Mouse (Mus musculus): Measurements from ENCODE around the gene Mks1. TPM values are rescaled to one million over a fixed set of nuclear protein-coding genes. Genes with fewer than 3 reads are reported as not detected.

Mks1 gene
- total and polyA plus RNA-seq, 2 experiments from 2014 or later, result 10.5 to 16.0 TPM

DNA sequence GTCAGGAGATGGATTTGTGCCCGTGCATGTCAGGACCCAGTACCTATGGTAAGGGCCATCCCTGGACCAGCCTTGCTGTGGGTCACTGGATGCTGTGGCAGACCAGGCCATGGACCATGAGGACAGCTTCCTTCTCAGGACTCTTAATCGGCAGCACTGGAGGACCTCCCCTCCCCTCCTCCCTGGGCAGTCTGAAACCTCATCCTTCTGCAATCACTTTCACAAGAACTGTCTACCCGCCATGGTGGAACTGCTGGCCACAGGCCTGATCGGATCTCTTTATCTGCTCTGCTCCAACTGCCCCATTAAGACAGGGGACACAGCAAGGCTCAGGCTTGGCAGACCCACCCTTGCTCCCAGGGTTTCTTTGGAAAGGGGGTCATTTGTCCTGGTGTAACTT, 28.7 kb downstream of the Mks1 start:
- DNase-seq (ENCODE audit: low spot score) (no peak), ATAC-seq (ENCODE audit: low FRiP score) (no peak)
- Histone ChIP-seq H3K4me1 (ENCODE audit: insufficient read depth, low read length) (no peaks in the 10 kb centered on the region), H3K4me2 (ENCODE audit: low read depth, low read length, poor library complexity, severe bottlenecking) (no peak overlapping the region), H3K9me3 (ENCODE audit: low read length) (no peaks in the 10 kb centered on the region), H3K9ac (replicated peaks; ENCODE audit: low read length, poor library complexity, severe bottlenecking) (no peak overlapping the region), H3K27me3 (ENCODE audit: insufficient read depth, low read length) (no peaks in the 10 kb centered on the region), H3K4me3 (ENCODE audit: low read depth, low read length) (no peak overlapping the region), H3K36me3 (ENCODE audit: insufficient read depth, low read length) (no peaks in the 10 kb centered on the region), H3K27ac (ENCODE audit: low read depth, low read length) (no peak overlapping the region)
- no peak for TF ChIP-seq CTCF (IDR thresholded peaks at IDR 0.05)
- 73% methylated on average over 4 of the region's 4 CpGs for WGBS

DNA sequence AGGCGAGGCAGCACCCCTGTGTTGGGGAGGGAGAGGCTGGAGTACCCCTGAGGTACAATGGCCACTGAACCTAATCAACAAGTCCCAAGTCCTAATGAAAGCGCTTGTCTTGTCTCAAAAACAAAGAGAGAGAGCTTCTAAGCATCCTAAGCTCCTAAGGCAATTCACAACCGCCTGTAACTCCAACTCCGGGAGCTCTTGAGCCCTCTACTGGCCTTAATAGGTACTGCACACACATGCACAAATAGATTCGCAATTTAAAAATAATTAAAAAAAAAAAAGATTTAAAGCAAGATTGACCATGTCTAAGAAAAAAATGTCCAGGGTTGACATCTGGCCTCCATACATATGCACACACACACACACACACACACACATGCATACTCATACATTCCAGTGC, 30.5 kb downstream of the Mks1 start:
- Histone ChIP-seq H3K9me3 (ENCODE audit: low read length) (no peaks in the 10 kb centered on the region), H3K36me3 (ENCODE audit: insufficient read depth, low read length) (no peaks in the 10 kb centered on the region), H3K27me3 (ENCODE audit: insufficient read depth, low read length) (no peaks in the 10 kb centered on the region), H3K4me3 (ENCODE audit: low read depth, low read length) (no peak overlapping the region), H3K4me1 (ENCODE audit: insufficient read depth, low read length) (no peaks in the 10 kb centered on the region), H3K4me2 (ENCODE audit: low read depth, low read length, poor library complexity, severe bottlenecking) (no peak overlapping the region), H3K9ac (replicated peaks; ENCODE audit: low read length, poor library complexity, severe bottlenecking) (no peak overlapping the region), H3K27ac (ENCODE audit: low read depth, low read length) (no peak overlapping the region)
- 39% methylated on average over 5 of the region's 5 CpGs for WGBS
- DNase-seq (ENCODE audit: low spot score) (peak; percentile 27), ATAC-seq (ENCODE audit: low FRiP score) (no peak)
- TF ChIP-seq CTCF (IDR thresholded peaks at IDR 0.05), result peak; percentile 73

GRCm38 (mm10) chr11:87884856-87885255, 31.8 kb downstream of the Mks1 start:
- H3K36me3 ChIP-seq (ENCODE audit: insufficient read depth, low read length), result no peaks in the 10 kb centered on the region
- H3K9me3 ChIP-seq (ENCODE audit: low read length), result no peaks in the 10 kb centered on the region
- ATAC-seq (ENCODE audit: low FRiP score), result no peak
- H3K9ac ChIP-seq (replicated peaks; ENCODE audit: low read length, poor library complexity, severe bottlenecking), result no peak overlapping the region
- no peak overlapping the region for H3K27ac ChIP-seq (ENCODE audit: low read depth, low read length)
- no peak for TF ChIP-seq CTCF (IDR thresholded peaks at IDR 0.05)
- H3K4me1 ChIP-seq (ENCODE audit: insufficient read depth, low read length), result no peaks in the 10 kb centered on the region
- H3K4me2 ChIP-seq (ENCODE audit: low read depth, low read length, poor library complexity, severe bottlenecking), result no peak overlapping the region
- no peak overlapping the region for H3K4me3 ChIP-seq (ENCODE audit: low read depth, low read length)
- whole genome bisulfite sequencing, result 79% methylated on average over 5 of the region's 5 CpGs
- H3K27me3 ChIP-seq (ENCODE audit: insufficient read depth, low read length), result no peaks in the 10 kb centered on the region
- no peak for DNase-seq (ENCODE audit: low spot score)

GRCm38 (mm10) chr11:87892168-87892567, 39.2 kb downstream of the Mks1 start, which contains the start of gene Olfr462:
TSS of gene Olfr462 (minus strand) at chr11:87892268.
- WGBS, result 93% methylated on average over 6 of the region's 6 CpGs
- Histone ChIP-seq H3K27me3 (ENCODE audit: insufficient read depth, low read length) (no peaks in the 10 kb centered on the region), H3K36me3 (ENCODE audit: insufficient read depth, low read length) (no peaks in the 10 kb centered on the region), H3K27ac (ENCODE audit: low read depth, low read length) (no peak within 1 kb of the TSS), H3K4me1 (ENCODE audit: insufficient read depth, low read length) (no peaks in the 10 kb centered on the region), H3K9ac (replicated peaks; ENCODE audit: low read length, poor library complexity, severe bottlenecking) (no peak within 1 kb of the TSS), H3K9me3 (ENCODE audit: low read length) (no peaks in the 10 kb centered on the region), H3K4me3 (ENCODE audit: low read depth, low read length) (no peak within 1 kb of the TSS), H3K4me2 (ENCODE audit: low read depth, low read length, poor library complexity, severe bottlenecking) (no peak within 1 kb of the TSS)
- DNase-seq (ENCODE audit: low spot score), result no peak
- TF ChIP-seq CTCF (IDR thresholded peaks at IDR 0.05), result no peak
- ATAC-seq (ENCODE audit: low FRiP score), result no peak

- H3K27me3 ChIP-seq (ENCODE audit: insufficient read depth, low read length), result no peaks in the 10 kb centered on the region
- DNase-seq (ENCODE audit: low spot score) (no peak), ATAC-seq (ENCODE audit: low FRiP score) (no peak)
- no peak within 1 kb of the TSS for H3K9ac ChIP-seq (replicated peaks; ENCODE audit: low read length, poor library complexity, severe bottlenecking)
- no peaks in the 10 kb centered on the region for H3K4me1 ChIP-seq (ENCODE audit: insufficient read depth, low read length)
- no peak within 1 kb of the TSS for H3K27ac ChIP-seq (ENCODE audit: low read depth, low read length)
- no peaks in the 10 kb centered on the region for H3K9me3 ChIP-seq (ENCODE audit: low read length)
- no peak for TF ChIP-seq CTCF (IDR thresholded peaks at IDR 0.05)
- no peak within 1 kb of the TSS for H3K4me3 ChIP-seq (ENCODE audit: low read depth, low read length)
- H3K4me2 ChIP-seq (ENCODE audit: low read depth, low read length, poor library complexity, severe bottlenecking), result no peak within 1 kb of the TSS
- H3K36me3 ChIP-seq (ENCODE audit: insufficient read depth, low read length), result no peaks in the 10 kb centered on the region
Measured at GRCm38 (mm10) chr11:87897287-87897686, 44.3 kb downstream of the Mks1 start, which contains the start of gene Olfr463. TSS of gene Olfr463 (minus strand) at chr11:87897387.

DNA sequence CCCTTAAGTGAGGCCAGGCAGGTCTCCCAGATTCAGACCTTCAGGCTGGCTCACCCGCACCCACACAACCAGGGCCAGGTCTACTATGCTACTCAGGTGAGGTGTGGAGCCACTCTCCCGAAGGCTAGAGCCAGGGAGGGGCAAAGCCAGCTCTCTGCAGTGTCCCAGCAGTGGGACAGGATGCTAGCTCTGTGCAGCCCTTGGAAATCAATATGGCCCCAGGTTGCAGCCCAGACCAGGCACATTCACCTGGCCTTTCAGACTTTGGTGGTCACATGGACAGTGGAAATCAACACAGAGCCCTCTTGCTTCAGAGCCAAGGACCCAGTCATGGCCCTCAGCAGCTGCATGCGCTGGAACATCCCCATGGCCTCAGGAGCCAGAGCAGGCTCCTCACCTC, 51.3 kb downstream of the Mks1 start:
- H3K9me3 ChIP-seq (ENCODE audit: low read length), result no peaks in the 10 kb centered on the region
- 72% methylated on average over 3 of the region's 3 CpGs for WGBS
- no peak for TF ChIP-seq CTCF (IDR thresholded peaks at IDR 0.05)
- no peaks in the 10 kb centered on the region for H3K36me3 ChIP-seq (ENCODE audit: insufficient read depth, low read length)
- no peaks in the 10 kb centered on the region for H3K4me1 ChIP-seq (ENCODE audit: insufficient read depth, low read length)
- DNase-seq (ENCODE audit: low spot score) (no peak), ATAC-seq (ENCODE audit: low FRiP score) (no peak)
- H3K4me2 ChIP-seq (ENCODE audit: low read depth, low read length, poor library complexity, severe bottlenecking), result no peak overlapping the region
- no peaks in the 10 kb centered on the region for H3K27me3 ChIP-seq (ENCODE audit: insufficient read depth, low read length)
- H3K4me3 ChIP-seq (ENCODE audit: low read depth, low read length), result no peak overlapping the region
- H3K27ac ChIP-seq (ENCODE audit: low read depth, low read length), result no peak overlapping the region
- H3K9ac ChIP-seq (replicated peaks; ENCODE audit: low read length, poor library complexity, severe bottlenecking), result no peak overlapping the region

Other genes starting within 250 kb of the Mks1 start
- 0.11 and 0.52 TPM in 2 replicates for gene Hsf5, start 236.1 kb upstream of the Mks1 start, total RNA-seq (2014; rRNA removed)
- gene Hsf5, start 236.1 kb upstream of the Mks1 start, polyA plus RNA-seq (2015; fragmentation: Nextera tagmentation; extraction: Ambion mirVana), result 0.10 and 0.25 TPM in 2 replicates
- gene Rnf43, start 190.5 kb upstream of the Mks1 start, total RNA-seq (2014; rRNA removed), result 2.8 and 5.0 TPM in 2 replicates
- 0.56 and 0.93 TPM in 2 replicates for gene Rnf43, start 190.5 kb upstream of the Mks1 start, polyA plus RNA-seq (2015; fragmentation: Nextera tagmentation; extraction: Ambion mirVana)
- gene Supt4a, start 115.7 kb upstream of the Mks1 start, total RNA-seq (2014; rRNA removed), result 47.8 and 55.4 TPM in 2 replicates
- gene Supt4a, start 115.7 kb upstream of the Mks1 start, polyA plus RNA-seq (2015; fragmentation: Nextera tagmentation; extraction: Ambion mirVana), result 122 and 128 TPM in 2 replicates
- 206 and 215 TPM in 2 replicates for gene Tspoap1, start 92.7 kb upstream of the Mks1 start, total RNA-seq (2014; rRNA removed)
- gene Tspoap1, start 92.7 kb upstream of the Mks1 start, polyA plus RNA-seq (2015; fragmentation: Nextera tagmentation; extraction: Ambion mirVana), result 47.3 and 57.8 TPM in 2 replicates
- 0.19 TPM in 1 of 2 replicates, not detected in the other for gene Mpo, start 59.6 kb upstream of the Mks1 start, total RNA-seq (2014; rRNA removed)
- gene Mpo, start 59.6 kb upstream of the Mks1 start, polyA plus RNA-seq (2015; fragmentation: Nextera tagmentation; extraction: Ambion mirVana), result 0.20 TPM in 1 of 2 replicates, not detected in the other
- gene Lpo, start 24.9 kb upstream of the Mks1 start, total RNA-seq (2014; rRNA removed), result 1.5 and 2.5 TPM in 2 replicates
- 3.8 and 4.0 TPM in 2 replicates for gene Lpo, start 24.9 kb upstream of the Mks1 start, polyA plus RNA-seq (2015; fragmentation: Nextera tagmentation; extraction: Ambion mirVana)
- 0.94 and 1.4 TPM in 2 replicates for gene Epx, start 22.3 kb downstream of the Mks1 start, total RNA-seq (2014; rRNA removed)
- 1.2 and 1.7 TPM in 2 replicates for gene Epx, start 22.3 kb downstream of the Mks1 start, polyA plus RNA-seq (2015; fragmentation: Nextera tagmentation; extraction: Ambion mirVana)
- gene Olfr462, start 39.1 kb downstream of the Mks1 start, total RNA-seq (2014; rRNA removed), result not detected in 2 replicates
- gene Olfr462, start 39.1 kb downstream of the Mks1 start, polyA plus RNA-seq (2015; fragmentation: Nextera tagmentation; extraction: Ambion mirVana), result not detected in 2 replicates
- gene Olfr463, start 44.2 kb downstream of the Mks1 start, total RNA-seq (2014; rRNA removed), result not detected in 2 replicates
- gene Olfr463, start 44.2 kb downstream of the Mks1 start, polyA plus RNA-seq (2015; fragmentation: Nextera tagmentation; extraction: Ambion mirVana), result 0.09 TPM in 1 of 2 replicates, not detected in the other
- gene Olfr464, start 67.8 kb downstream of the Mks1 start, total RNA-seq (2014; rRNA removed), result 0.22 and 0.24 TPM in 2 replicates
- gene Olfr464, start 67.8 kb downstream of the Mks1 start, polyA plus RNA-seq (2015; fragmentation: Nextera tagmentation; extraction: Ambion mirVana), result not detected in 2 replicates
- 72.1 and 89.8 TPM in 2 replicates for gene Dynll2, start 134.3 kb downstream of the Mks1 start, total RNA-seq (2014; rRNA removed)
- 54.5 and 56.8 TPM in 2 replicates for gene Dynll2, start 134.3 kb downstream of the Mks1 start, polyA plus RNA-seq (2015; fragmentation: Nextera tagmentation; extraction: Ambion mirVana)
- 280 and 374 TPM in 2 replicates for gene Srsf1, start 194.2 kb downstream of the Mks1 start, total RNA-seq (2014; rRNA removed)
- 111 and 125 TPM in 2 replicates for gene Srsf1, start 194.2 kb downstream of the Mks1 start, polyA plus RNA-seq (2015; fragmentation: Nextera tagmentation; extraction: Ambion mirVana)
- gene Vezf1, start 215.1 kb downstream of the Mks1 start, total RNA-seq (2014; rRNA removed), result 31.4 and 40.6 TPM in 2 replicates
- gene Vezf1, start 215.1 kb downstream of the Mks1 start, polyA plus RNA-seq (2015; fragmentation: Nextera tagmentation; extraction: Ambion mirVana), result 29.7 and 30.9 TPM in 2 replicates
- gene Cuedc1, start 244.8 kb downstream of the Mks1 start, total RNA-seq (2014; rRNA removed), result 38.8 and 40.2 TPM in 2 replicates
- 32.7 and 37.5 TPM in 2 replicates for gene Cuedc1, start 244.8 kb downstream of the Mks1 start, polyA plus RNA-seq (2015; fragmentation: Nextera tagmentation; extraction: Ambion mirVana)

Data from midbrain, postnatal 0 days (tissue).